Mouse (Mus musculus): ENCODE results near the gene Vat1l.

DNA sequence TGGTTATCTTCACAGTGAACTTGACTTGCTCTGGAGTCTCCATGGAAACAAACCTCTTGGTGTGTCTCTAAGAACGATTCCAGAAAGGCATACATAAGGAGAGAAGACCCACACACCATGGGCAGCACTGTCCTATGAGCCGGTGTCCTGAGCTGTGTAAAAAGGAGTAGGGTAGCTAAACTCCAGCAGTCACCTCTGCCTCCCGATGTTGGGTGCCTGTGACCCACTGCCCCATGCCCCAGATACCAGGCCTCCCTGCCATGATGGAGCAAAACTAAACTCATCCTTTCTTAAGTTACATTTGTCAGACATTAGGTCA, 90.3 kb downstream of the Vat1l start:
- TF ChIP-seq CTCF (IDR thresholded peaks at IDR 0.05; ENCODE audit: insufficient read depth, low read length) (no peak), POLR2A (IDR thresholded peaks at IDR 0.05; ENCODE audit: borderline replicate concordance, extremely low read depth, low read depth, low read length) (no peak)

All from lung, adult 2 months (tissue).